Mouse (Mus musculus) cortical plate, adult 2 months (tissue): ENCODE measurements around the gene Dscam. TPM values are rescaled to one million over a fixed set of nuclear protein-coding genes. Genes with fewer than 3 reads are reported as not detected.

Experiments used
- H3K27ac ChIP-seq: fragments of 200-500 bp; 2 replicates; pipeline ENCODE4 v1.5.1; 2012; ENCODE audit warnings: low read length, control low read depth, inconsistent platforms; ENCODE audit not compliant: insufficient read depth
- H3K4me1 ChIP-seq: fragments of 200-500 bp; 2 replicates; pipeline ENCODE4 v1.6.1; 2011; ENCODE audit warnings: low read length; ENCODE audit not compliant: control insufficient read depth, insufficient read depth
- H3K4me3 ChIP-seq: fragments of 200-500 bp; 2 replicates; pipeline ENCODE4 v1.5.1; 2011; ENCODE audit warnings: mild to moderate bottlenecking, low read length, control low read depth; ENCODE audit not compliant: insufficient read depth
- CTCF ChIP-seq: fragments of 200-500 bp; IDR thresholded peaks from 2 replicates; pipeline ENCODE4 v1.5.1; 2011; ENCODE audit warnings: mild to moderate bottlenecking, control low read depth, low read length; ENCODE audit not compliant: insufficient read depth; ENCODE audit errors: extremely low read depth
- POLR2A ChIP-seq: fragments of 200-500 bp; IDR thresholded peaks from 2 replicates; pipeline ENCODE4 v1.6.1; 2011; ENCODE audit warnings: mild to moderate bottlenecking, low read length, control low read depth; ENCODE audit not compliant: insufficient read depth; ENCODE audit errors: extremely low read depth
- polyA plus RNA-seq: library from polyadenylated mRNA; depleted of rRNA; stranded (reverse); fragments of >200 nt; gene quantifications from 2 replicates; pipeline ENCODE4 v1.2.3, GENCODE M21; 2012

Gene Dscam
- polyA plus RNA-seq, 1 experiment: 20.4 TPM

- TF ChIP-seq POLR2A: no peak
- TF ChIP-seq CTCF: no peak
- no peak overlapping the region for H3K27ac ChIP-seq
- H3K4me1 ChIP-seq: peaks cover 3% of the 10 kb centered on the region
- H3K4me3 ChIP-seq: no peak overlapping the region
These were observed 550.1 kb downstream of the Dscam start for GRCm38 (mm10) chr16:96620402-96620801.

GRCm38 (mm10) chr16:96617772-96618171, 552.8 kb downstream of the Dscam start:
- no peak overlapping the region for H3K4me3 ChIP-seq
- no peak overlapping the region for H3K27ac ChIP-seq
- TF ChIP-seq CTCF: no peak
- no peak for TF ChIP-seq POLR2A
- peaks cover 3% of the 10 kb centered on the region for H3K4me1 ChIP-seq

DNA sequence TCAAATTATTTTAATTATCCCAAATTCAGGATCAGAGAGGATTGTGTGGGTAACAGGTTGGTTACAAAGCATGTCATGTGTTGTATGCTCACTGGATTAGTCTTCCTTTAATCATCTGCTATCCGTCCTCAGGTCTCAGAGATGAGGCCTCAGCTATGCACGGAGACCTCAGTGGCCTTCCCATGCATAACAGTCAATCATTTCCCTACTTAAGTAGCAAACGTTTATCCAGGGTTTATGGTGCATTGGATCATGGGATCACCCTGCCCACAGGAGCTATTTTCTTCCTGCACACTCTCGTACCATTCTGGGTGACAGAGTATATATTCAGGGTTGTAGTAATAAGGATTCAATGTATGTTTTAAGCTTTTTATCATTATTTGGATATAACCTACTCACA, 557.3 kb downstream of the Dscam start:
- Histone ChIP-seq H3K4me1 (no peaks in the 10 kb centered on the region; the same call in 1 of the 2 replicates), H3K27ac (no peak overlapping the region), H3K4me3 (no peak overlapping the region)
- TF ChIP-seq POLR2A (no peak), CTCF (no peak)

- Histone ChIP-seq H3K4me3 (no peak overlapping the region), H3K27ac (no peak overlapping the region), H3K4me1 (no peaks in the 10 kb centered on the region)
- no peak for TF ChIP-seq POLR2A
- TF ChIP-seq CTCF: peak; percentile 68
These were observed 559.7 kb downstream of the Dscam start for GRCm38 (mm10) chr16:96610806-96611205.

DNA sequence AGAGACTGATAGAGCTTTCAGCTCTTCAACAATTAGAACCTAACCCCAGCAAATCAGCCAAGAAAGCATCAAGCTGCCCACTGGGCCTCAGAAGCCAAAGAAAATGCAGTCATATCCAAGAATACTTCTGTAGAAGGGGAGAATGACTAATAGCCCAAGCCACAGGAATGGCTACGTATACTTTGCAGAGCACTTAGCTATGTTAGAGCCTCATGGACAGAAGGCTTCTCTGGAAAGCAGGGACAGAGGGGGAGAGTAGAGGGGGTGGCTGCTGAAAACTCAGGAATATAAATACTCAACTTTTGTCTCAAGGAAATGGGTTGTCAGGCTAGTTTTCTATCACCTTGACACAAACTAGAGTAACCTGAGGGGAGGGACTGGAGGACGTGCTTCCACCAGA, 568.3 kb downstream of the Dscam start:
- Histone ChIP-seq H3K4me1 (peaks cover 6% of the 10 kb centered on the region; the same call in 1 of the 2 replicates), H3K27ac (no peak overlapping the region), H3K4me3 (no peak overlapping the region)
- TF ChIP-seq POLR2A (no peak), CTCF (no peak)

- Histone ChIP-seq H3K4me3 (no peak overlapping the region), H3K4me1 (peaks cover 6% of the 10 kb centered on the region; the same call in 1 of the 2 replicates), H3K27ac (no peak overlapping the region)
- no peak for TF ChIP-seq POLR2A
- no peak for TF ChIP-seq CTCF
These were observed 569.8 kb downstream of the Dscam start for GRCm38 (mm10) chr16:96600791-96601190.

DNA sequence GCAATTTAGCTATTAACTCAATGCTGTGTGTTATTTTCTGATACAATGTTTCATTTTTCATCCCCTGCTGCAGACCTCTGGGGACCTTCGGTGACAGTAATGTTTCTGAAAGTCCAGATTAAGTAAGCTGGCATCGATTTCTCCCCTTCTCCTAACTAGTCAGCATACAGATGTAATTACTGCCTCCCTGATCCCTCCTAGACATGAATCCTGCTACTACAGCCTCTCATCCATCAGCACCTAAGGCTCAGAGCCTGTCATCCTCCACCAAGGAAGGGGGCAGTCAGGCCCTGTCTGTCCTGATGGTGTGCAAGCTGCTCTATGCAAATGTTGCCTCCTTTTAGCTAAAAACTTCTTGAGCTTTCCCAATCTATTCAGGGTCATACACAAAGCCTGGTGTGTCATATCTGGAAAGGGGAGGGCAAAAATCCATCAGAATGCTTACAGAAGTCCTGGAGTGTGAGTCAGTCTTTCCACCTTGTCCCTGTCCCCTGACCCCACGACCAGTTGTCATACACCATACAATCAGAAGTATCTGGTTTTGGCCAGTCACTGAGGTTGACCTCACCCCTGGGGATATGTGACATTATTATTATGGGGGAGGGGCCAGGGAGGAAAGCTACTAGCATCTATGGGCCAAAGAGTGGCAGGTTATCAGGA, 571.0 kb downstream of the Dscam start:
- no peak overlapping the region for H3K27ac ChIP-seq
- TF ChIP-seq POLR2A (no peak), CTCF (no peak)
- H3K4me1 ChIP-seq: peaks cover 6% of the 10 kb centered on the region; the same call in 1 of the 2 replicates
- no peak overlapping the region for H3K4me3 ChIP-seq

DNA sequence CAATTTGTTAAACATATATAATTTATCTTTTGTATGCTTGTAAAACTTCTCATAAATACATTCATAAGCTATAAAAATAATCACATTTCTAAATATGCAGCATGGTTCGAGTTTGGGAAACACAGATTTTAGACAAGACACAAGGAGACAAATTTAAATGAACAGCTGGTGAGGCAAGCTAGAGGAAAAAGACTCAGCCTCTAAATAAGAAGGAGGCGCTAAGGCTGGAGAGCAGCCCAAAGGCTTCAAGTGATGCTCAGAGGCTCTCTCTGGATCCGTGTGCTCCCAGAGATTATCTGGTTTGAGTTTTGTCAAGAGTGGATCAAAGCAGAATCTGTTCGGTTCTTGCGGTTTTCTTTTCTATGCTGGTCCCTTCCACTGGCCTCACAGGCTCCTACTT, 594.7 kb downstream of the Dscam start:
- TF ChIP-seq CTCF (no peak), POLR2A (no peak)
- Histone ChIP-seq H3K4me3 (no peak overlapping the region), H3K27ac (no peak overlapping the region), H3K4me1 (peaks cover 4% of the 10 kb centered on the region; the same call in 1 of the 2 replicates)

GRCm38 (mm10) chr16:96567428-96567827, 603.1 kb downstream of the Dscam start:
- no peaks in the 10 kb centered on the region for H3K4me1 ChIP-seq

DNA sequence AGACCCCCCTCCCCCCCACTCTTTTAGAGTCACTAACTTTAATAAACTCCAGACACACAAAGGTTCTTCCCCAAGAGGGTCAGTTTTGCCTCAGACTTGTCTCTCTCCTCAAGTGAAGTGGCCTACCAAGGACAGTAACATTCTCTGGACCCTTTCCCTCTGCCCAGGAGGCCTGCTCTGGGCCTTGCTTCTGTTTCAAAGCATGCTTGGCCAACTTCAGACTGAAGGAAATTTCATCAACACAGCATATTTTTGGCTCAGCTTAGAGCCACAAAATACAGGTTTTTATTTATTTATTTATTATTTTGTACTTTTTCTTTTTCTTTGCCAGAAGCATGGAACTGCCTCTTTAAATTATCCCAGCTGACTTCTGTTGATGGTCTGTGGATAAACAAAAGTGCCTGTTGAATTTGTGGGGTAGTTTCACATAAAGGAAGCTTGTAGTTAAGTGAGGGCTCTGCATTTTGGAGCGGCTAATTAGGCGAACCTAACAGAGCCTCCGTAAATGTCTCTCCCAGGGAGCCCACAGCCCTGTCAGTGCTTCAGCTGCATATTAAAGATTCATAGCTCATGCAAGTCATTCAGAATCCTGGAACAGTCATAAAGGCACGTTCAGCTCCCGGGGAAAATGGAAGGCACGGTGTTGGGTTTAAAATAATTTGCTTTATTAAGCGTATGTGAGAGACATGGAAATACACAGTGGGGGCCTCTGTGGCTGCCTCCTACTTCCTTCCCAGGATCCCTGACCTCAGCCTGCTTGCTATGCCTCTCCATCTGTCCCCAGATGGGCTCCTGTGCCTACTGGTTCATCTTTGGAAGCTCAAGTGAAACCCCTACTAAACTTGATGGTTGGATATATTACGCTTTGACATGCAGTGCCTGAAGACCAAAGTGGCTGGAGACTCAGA, 606.9 kb downstream of the Dscam start:
- no peak overlapping the region for H3K27ac ChIP-seq
- H3K4me3 ChIP-seq: no peak overlapping the region
- no peaks in the 10 kb centered on the region for H3K4me1 ChIP-seq
- TF ChIP-seq POLR2A (no peak), CTCF (no peak)

More at GRCm38 (mm10) chr16:96567428-96567827, 603.1 kb downstream of the Dscam start:
- Histone ChIP-seq H3K27ac (no peak overlapping the region), H3K4me3 (no peak overlapping the region)
- TF ChIP-seq CTCF: no peak
- TF ChIP-seq POLR2A: no peak
